Mouse (Mus musculus) gastrocnemius, postnatal 36 days (tissue): Measurements from ENCODE around the gene Osbpl2. TPM values are rescaled to one million over a fixed set of nuclear protein-coding genes. Genes with fewer than 3 reads are reported as not detected.

ENCODE experiments used
- DNase-seq, 2 experiments: peaks; one replicate each; pipeline ENCODE4 v3.0.0; 2022
- intact Hi-C: fragments of 180-260 bp; cut with DNase I; formaldehyde crosslinking; loops from one replicate; pipeline ENCODE4 v1.15.1; 2025
- long read RNA-seq, 2 experiments: library from polyadenylated mRNA; stranded (forward); transcript quantifications; one replicate each; pipeline ENCODE4 v2.0.0; 2021
- total RNA-seq, 2 experiments: library from RNA; stranded (reverse); gene quantifications; 2 replicates each; pipeline ENCODE4 v1.2.3; 2021

Osbpl2 gene
- total RNA-seq, result 10 to 100 TPM; 15.5 to 17.0 TPM
- long read RNA-seq, experiment 1, transcript Osbpl2-201 (14 exons, 2,805 nt), result major isoform, 8 of 27 reads
- long read RNA-seq, experiment 1, partial matches to known transcripts, result 15 of 27 reads
- long read RNA-seq, experiment 1, other reads (novel, unspliced or antisense), result 4 of 27 reads
- long read RNA-seq, experiment 2, transcript Osbpl2-201 (14 exons, 2,805 nt), result major isoform, 18 of 21 reads
- long read RNA-seq, experiment 2, partial matches to known transcripts, result 0 of 21 reads
- long read RNA-seq, experiment 2, other reads (novel, unspliced or antisense), result 3 of 21 reads

GRCm38 (mm10) chr2:180118661-180119438, at the start of gene Osbpl2:
TSS of gene Osbpl2 (plus strand) at chr2:180119306.
- intact Hi-C loops, result loop anchor here (5.0 kb wide), 1 partner anchor 53 kb away; the partner anchor contains the start of gene Adrm1
- DNase-seq, result peak; percentile 99 to 100

- DNase-seq, result no peak
- intact Hi-C loops, result loop anchor here (5.0 kb wide), 1 partner anchor 42 kb away; no protein-coding TSS in a partner anchor
These were observed 49.2 kb upstream of the Osbpl2 start for GRCm38 (mm10) chr2:180069770-180070480.

- peak; percentile 94 to 95 for DNase-seq
- intact Hi-C loops, result loop anchor here (5.0 kb wide), 1 partner anchor 42 kb away; no protein-coding TSS in a partner anchor
These were observed 48.3 kb upstream of the Osbpl2 start, which contains the start of gene Mtg2 for GRCm38 (mm10) chr2:180070481-180071453. TSS of gene Mtg2 (plus strand) at chr2:180070588.

- no peak for DNase-seq
- intact Hi-C loops, result loop anchor here (5.0 kb wide), 1 partner anchor 41 kb away; no protein-coding TSS in a partner anchor
These were observed 47.4 kb upstream of the Osbpl2 start for GRCm38 (mm10) chr2:180071671-180072070.

GRCm38 (mm10) chr2:180072886-180073285, 46.2 kb upstream of the Osbpl2 start:
- no peak for DNase-seq
- intact Hi-C loops, result loop anchor here (5.0 kb wide), 1 partner anchor 39 kb away; no protein-coding TSS in a partner anchor

- DNase-seq, result no peak
- intact Hi-C loops, result no loop called here
These were observed 41.5 kb upstream of the Osbpl2 start for GRCm38 (mm10) chr2:180077622-180078021.

- no peak for DNase-seq
- intact Hi-C loops, result no loop called here
These were observed 38.4 kb upstream of the Osbpl2 start for GRCm38 (mm10) chr2:180080680-180081079.

- intact Hi-C loops, result no loop called here
- DNase-seq, result no peak
These were observed 36.0 kb upstream of the Osbpl2 start for GRCm38 (mm10) chr2:180083063-180083462.

GRCm38 (mm10) chr2:180084565-180084964, 34.5 kb upstream of the Osbpl2 start:
- intact Hi-C loops, result no loop called here
- no peak for DNase-seq

GRCm38 (mm10) chr2:180085926-180086636, 33.0 kb upstream of the Osbpl2 start:
- DNase-seq, result no peak
- intact Hi-C loops, result loop anchor here (5.0 kb wide), 1 partner anchor 56 kb away; no protein-coding TSS in a partner anchor

GRCm38 (mm10) chr2:180086637-180087027, 32.5 kb upstream of the Osbpl2 start:
- intact Hi-C loops, result loop anchor here (5.0 kb wide), 1 partner anchor 56 kb away; no protein-coding TSS in a partner anchor
- no peak for DNase-seq

- DNase-seq, result no peak
- intact Hi-C loops, result loop anchor here (5.0 kb wide), 1 partner anchor 55 kb away; no protein-coding TSS in a partner anchor
These were observed 31.6 kb upstream of the Osbpl2 start for GRCm38 (mm10) chr2:180087472-180087871.

- intact Hi-C loops, result no loop called here
- no peak for DNase-seq
These were observed 28.8 kb upstream of the Osbpl2 start for GRCm38 (mm10) chr2:180090285-180090684.

- intact Hi-C loops, result no loop called here
These were observed 23.4 kb upstream of the Osbpl2 start for GRCm38 (mm10) chr2:180095711-180096110.

GRCm38 (mm10) chr2:180097585-180097984, 21.5 kb upstream of the Osbpl2 start:
- peak in 1 of 2 experiments; percentile 8 for DNase-seq
- intact Hi-C loops, result no loop called here

More at GRCm38 (mm10) chr2:180095711-180096110, 23.4 kb upstream of the Osbpl2 start:
- no peak for DNase-seq

- intact Hi-C loops, result no loop called here
- DNase-seq, result peak in 1 of 2 experiments; percentile 9
These were observed 20.9 kb upstream of the Osbpl2 start for GRCm38 (mm10) chr2:180098167-180098566.

GRCm38 (mm10) chr2:180099529-180099928, 19.6 kb upstream of the Osbpl2 start:
- peak in 1 of 2 experiments; percentile 7 for DNase-seq
- intact Hi-C loops, result no loop called here

- intact Hi-C loops, result no loop called here
These were observed 15.7 kb upstream of the Osbpl2 start for GRCm38 (mm10) chr2:180103151-180103977.

More at GRCm38 (mm10) chr2:180103151-180103977, 15.7 kb upstream of the Osbpl2 start:
- peak in 1 of 2 experiments; percentile 10 for DNase-seq
